Mouse (Mus musculus) olfactory bulb, adult 2 months (tissue): ENCODE measurements around the gene Rfx4.

ENCODE experiments used
- CTCF ChIP-seq: fragments of 200-500 bp; IDR thresholded peaks from 2 replicates; pipeline ENCODE4 v1.5.1; 2012; ENCODE audit warnings: low read depth, mild to moderate bottlenecking, low read length, moderate library complexity; ENCODE audit not compliant: insufficient read depth
- POLR2A ChIP-seq: fragments of 200-500 bp; IDR thresholded peaks from 2 replicates; pipeline ENCODE4 v1.6.1; 2012; ENCODE audit warnings: mild to moderate bottlenecking, low read depth, low read length, moderate library complexity; ENCODE audit not compliant: insufficient read depth

- TF ChIP-seq CTCF (no peak), POLR2A (no peak)
Observed at GRCm38 (mm10) chr10:84780828-84781227, 25.0 kb downstream of the Rfx4 start.
